Mouse (Mus musculus) adrenal gland, postnatal 14 days (tissue): ENCODE measurements around the gene Scn1a. TPM values are rescaled to one million over a fixed set of nuclear protein-coding genes. Genes with fewer than 3 reads are reported as not detected.
A peak's percentile ranks its signal among the peaks of the same experiment; 100 is the strongest.

Experiments used
- DNase-seq: peaks from one replicate; pipeline ENCODE4 v3.0.0; 2021; ENCODE audit warnings: mixed read lengths
- long read RNA-seq, 2 experiments: library from polyadenylated mRNA; stranded (forward); transcript quantifications; one replicate each; pipeline ENCODE4 v2.0.0; 2021
- total RNA-seq: library from RNA; stranded (reverse); gene quantifications from 2 replicates; pipeline ENCODE4 v1.2.3, GENCODE M21; 2021

Gene Scn1a
- total RNA-seq = 0.07 and 0.30 TPM in 2 replicates
- long read RNA-seq, experiment 1 = 0 reads
- long read RNA-seq, experiment 2 = 0 reads

GRCm38 (mm10) chr2:66440711-66441110 lies at the start of gene Scn1a:
Gene Scn1a, minus strand, starts transcription at chr2:66440840.
- DNase-seq = no peak

- DNase-seq = no peak
Observed at GRCm38 (mm10) chr2:66478395-66478794, 37.8 kb upstream of the Scn1a start.

- DNase-seq = peak; percentile 9
Observed at GRCm38 (mm10) chr2:66473181-66473822, 32.7 kb upstream of the Scn1a start.

- DNase-seq = no peak
Observed at GRCm38 (mm10) chr2:66465484-66465883, 24.8 kb upstream of the Scn1a start.

GRCm38 (mm10) chr2:66464874-66465458 lies 24.3 kb upstream of the Scn1a start:
- no peak for DNase-seq

GRCm38 (mm10) chr2:66463916-66464315 lies 23.3 kb upstream of the Scn1a start:
- no peak for DNase-seq

GRCm38 (mm10) chr2:66462458-66462857 lies 21.8 kb upstream of the Scn1a start:
- DNase-seq = no peak

GRCm38 (mm10) chr2:66439764-66440471 lies 722 bp downstream of the Scn1a start:
- no peak for DNase-seq

- no peak for DNase-seq
Observed at GRCm38 (mm10) chr2:66436286-66436685, 4.4 kb downstream of the Scn1a start.

- peak; percentile 35 for DNase-seq
Observed at GRCm38 (mm10) chr2:66409740-66410290, 30.8 kb downstream of the Scn1a start.

GRCm38 (mm10) chr2:66408899-66409739 lies 31.5 kb downstream of the Scn1a start:
- peak; percentile 11 for DNase-seq

- no peak for DNase-seq
Observed at GRCm38 (mm10) chr2:66408456-66408855, 32.2 kb downstream of the Scn1a start.

GRCm38 (mm10) chr2:66392586-66392985 lies 48.1 kb downstream of the Scn1a start:
- no peak for DNase-seq

GRCm38 (mm10) chr2:66367957-66368356 lies 72.7 kb downstream of the Scn1a start:
- DNase-seq = no peak

GRCm38 (mm10) chr2:66350590-66350989 lies 90.0 kb downstream of the Scn1a start:
- no peak for DNase-seq

- no peak for DNase-seq
Observed at GRCm38 (mm10) chr2:66346622-66347021, 94.0 kb downstream of the Scn1a start.

GRCm38 (mm10) chr2:66346181-66346580 lies 94.5 kb downstream of the Scn1a start:
- DNase-seq = no peak

- DNase-seq = no peak
Observed at GRCm38 (mm10) chr2:66337406-66337805, 103.2 kb downstream of the Scn1a start.

GRCm38 (mm10) chr2:66336396-66336795 lies 104.2 kb downstream of the Scn1a start:
- DNase-seq = no peak

GRCm38 (mm10) chr2:66272551-66272950 lies 168.1 kb downstream of the Scn1a start:
- no peak for DNase-seq

GRCm38 (mm10) chr2:66256220-66257131 lies 184.2 kb downstream of the Scn1a start, which contains the start of gene Ttc21b:
Gene Ttc21b, minus strand, starts transcription at chr2:66256617.
- DNase-seq = peak; percentile 99
